Mouse (Mus musculus) brown adipose tissue, adult 24 weeks (tissue): ENCODE measurements at regions not wholly inside any gene's neighbourhood (a gene's known extent, or its start where the extent isn't known, plus 50 kb on each side); places are given as distances from the start of the nearest gene placed in this dataset.

Source experiments
- H3K27ac ChIP-seq: fragments of 200-500 bp; replicated peaks from 2 replicates; pipeline ENCODE4 v1.5.1; 2012; ENCODE audit warnings: low read depth, mild to moderate bottlenecking, low read length
- H3K4me1 ChIP-seq: fragments of 200-500 bp; 2 replicates; pipeline ENCODE4 v1.6.1; 2012; ENCODE audit warnings: low read length, mixed read lengths; ENCODE audit not compliant: control insufficient read depth, insufficient read depth, insufficient read length
- H3K4me3 ChIP-seq: fragments of 200-500 bp; 2 replicates; pipeline ENCODE4 v1.5.1; 2012; ENCODE audit warnings: low read depth, mild to moderate bottlenecking, low read length, moderate library complexity; ENCODE audit not compliant: insufficient read depth

GRCm38 (mm10) chr1:186572651-186573050, 133.1 kb downstream of the Tgfb2 start:
- H3K4me3 ChIP-seq: no peak overlapping the region
- H3K27ac ChIP-seq: no peak overlapping the region
- H3K4me1 ChIP-seq: peaks cover 3% of the 10 kb centered on the region; the same call in 1 of the 2 replicates

- H3K27ac ChIP-seq: no peak overlapping the region
Observed at GRCm38 (mm10) chr1:186572092-186572491, 133.7 kb downstream of the Tgfb2 start.

GRCm38 (mm10) chr1:186568496-186568895, 137.3 kb downstream of the Tgfb2 start:
- Histone ChIP-seq H3K27ac (no peak overlapping the region), H3K4me3 (no peak overlapping the region), H3K4me1 (peaks cover 3% of the 10 kb centered on the region; the same call in 1 of the 2 replicates)

More at GRCm38 (mm10) chr1:186572092-186572491, 133.7 kb downstream of the Tgfb2 start:
- Histone ChIP-seq H3K4me3 (no peak overlapping the region), H3K4me1 (peaks cover 3% of the 10 kb centered on the region; the same call in 1 of the 2 replicates)

GRCm38 (mm10) chr1:186568076-186568475, 137.7 kb downstream of the Tgfb2 start:
- no peak overlapping the region for H3K27ac ChIP-seq
- no peak overlapping the region for H3K4me3 ChIP-seq
- H3K4me1 ChIP-seq: peaks cover 3% of the 10 kb centered on the region; the same call in 1 of the 2 replicates

- H3K4me3 ChIP-seq: no peak overlapping the region
- H3K27ac ChIP-seq: no peak overlapping the region
- H3K4me1 ChIP-seq: peaks cover 3% of the 10 kb centered on the region; the same call in 1 of the 2 replicates
Observed at GRCm38 (mm10) chr1:186567136-186567826, 138.5 kb downstream of the Tgfb2 start.

GRCm38 (mm10) chr1:186562027-186562426, 143.8 kb downstream of the Tgfb2 start:
- Histone ChIP-seq H3K4me3 (no peak overlapping the region), H3K27ac (no peak overlapping the region), H3K4me1 (no peaks in the 10 kb centered on the region)

- no peak overlapping the region for H3K27ac ChIP-seq
- no peak overlapping the region for H3K4me3 ChIP-seq
- H3K4me1 ChIP-seq: no peaks in the 10 kb centered on the region
Observed at GRCm38 (mm10) chr1:186555441-186555975, 150.3 kb downstream of the Tgfb2 start.

- no peak overlapping the region for H3K27ac ChIP-seq
- H3K4me1 ChIP-seq: no peaks in the 10 kb centered on the region
- H3K4me3 ChIP-seq: no peak overlapping the region
Observed at GRCm38 (mm10) chr1:186554520-186555010, 151.2 kb downstream of the Tgfb2 start.

- H3K4me3 ChIP-seq: no peak overlapping the region
- H3K27ac ChIP-seq: no peak overlapping the region
- no peaks in the 10 kb centered on the region for H3K4me1 ChIP-seq
Observed at GRCm38 (mm10) chr1:186552689-186553088, 153.1 kb downstream of the Tgfb2 start.

- Histone ChIP-seq H3K27ac (no peak overlapping the region), H3K4me3 (no peak overlapping the region), H3K4me1 (no peaks in the 10 kb centered on the region)
Observed at GRCm38 (mm10) chr1:186550265-186550885, 155.4 kb downstream of the Tgfb2 start.

- Histone ChIP-seq H3K4me3 (no peak overlapping the region), H3K4me1 (no peaks in the 10 kb centered on the region), H3K27ac (no peak overlapping the region)
Observed at GRCm38 (mm10) chr1:186549207-186549606, 156.6 kb downstream of the Tgfb2 start.

- Histone ChIP-seq H3K4me3 (no peak overlapping the region), H3K27ac (no peak overlapping the region), H3K4me1 (no peaks in the 10 kb centered on the region)
Observed at GRCm38 (mm10) chr1:186546386-186547185, 159.2 kb downstream of the Tgfb2 start.

GRCm38 (mm10) chr1:186540070-186540469, 165.7 kb downstream of the Tgfb2 start:
- H3K4me3 ChIP-seq: no peak overlapping the region
- H3K27ac ChIP-seq: no peak overlapping the region
- H3K4me1 ChIP-seq: no peaks in the 10 kb centered on the region

- H3K4me1 ChIP-seq: no peaks in the 10 kb centered on the region
- no peak overlapping the region for H3K27ac ChIP-seq
- no peak overlapping the region for H3K4me3 ChIP-seq
Observed at GRCm38 (mm10) chr1:186538233-186538632, 167.6 kb downstream of the Tgfb2 start.

GRCm38 (mm10) chr1:186515976-186516375, 189.8 kb downstream of the Tgfb2 start:
- no peak overlapping the region for H3K4me3 ChIP-seq
- no peaks in the 10 kb centered on the region for H3K4me1 ChIP-seq
- no peak overlapping the region for H3K27ac ChIP-seq
